Mouse (Mus musculus): ENCODE data around the gene 4930432M17Rik.

The 4930432M17Rik gene

DNA sequence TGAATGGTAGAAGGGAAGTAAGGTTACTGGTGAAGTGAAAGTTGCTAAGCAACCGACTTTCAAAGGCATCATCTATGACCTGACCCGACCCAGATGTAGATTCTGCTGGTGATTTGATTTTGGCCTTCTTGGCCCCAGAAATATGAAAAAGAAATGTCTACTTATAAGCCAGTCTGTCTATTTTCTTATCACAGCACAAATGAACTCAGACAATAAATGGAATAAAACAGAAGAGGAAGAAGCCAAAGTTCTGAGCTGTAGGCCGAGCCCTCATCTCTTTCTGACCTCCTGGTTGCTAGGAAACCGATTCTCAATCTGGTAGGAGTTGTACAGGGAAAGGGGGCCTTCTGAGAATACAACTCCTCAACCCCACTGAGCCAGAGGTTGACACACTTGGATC is at the start of gene 4930432M17Rik:
Gene 4930432M17Rik, plus strand, starts transcription at position 301 of the 400 bp plus-strand sequence.
- DNase-seq (ENCODE audit: low spot score in 2 of 2): no peak

DNA sequence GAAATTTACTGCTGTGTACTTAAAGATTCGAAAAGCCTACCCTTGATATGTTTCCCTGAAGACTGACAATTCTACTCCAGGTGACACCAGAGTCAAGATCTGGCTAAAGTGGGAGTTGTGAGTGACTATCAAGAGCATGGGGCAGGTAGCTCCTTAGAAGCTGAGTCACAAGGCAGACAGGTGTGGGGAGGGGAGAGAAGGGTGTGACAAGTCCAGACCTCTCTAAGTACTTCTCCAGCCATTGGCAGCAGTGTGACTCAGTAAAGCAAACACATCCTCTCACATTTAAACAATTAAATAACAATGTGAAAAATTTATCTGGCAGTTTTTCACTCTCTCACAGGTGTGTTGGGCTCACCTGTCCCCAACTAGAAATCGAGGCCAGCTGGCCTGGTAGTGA is 44.9 kb upstream of the 4930432M17Rik start:
- no peak for DNase-seq (ENCODE audit: low spot score in 2 of 2)

DNA sequence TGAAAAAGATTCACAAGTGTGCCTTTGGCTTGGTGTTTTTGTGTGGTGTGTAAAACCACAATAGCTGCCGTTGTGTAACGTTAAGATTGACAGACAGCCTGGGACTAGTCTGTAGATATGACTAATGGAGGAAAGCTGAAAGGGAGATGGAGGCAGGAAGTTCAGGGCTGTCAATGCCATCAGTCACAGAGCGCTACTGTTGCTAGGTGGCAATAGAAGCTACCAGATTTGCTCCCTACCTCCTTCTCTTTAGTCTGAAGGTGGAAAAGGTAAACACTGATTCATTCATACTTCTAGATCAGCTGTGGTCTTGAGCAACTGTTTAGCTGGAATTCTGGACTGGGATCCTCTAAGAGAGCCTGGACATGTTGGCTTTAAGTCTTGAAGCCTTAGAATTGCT is 44.3 kb upstream of the 4930432M17Rik start:
- no peak for DNase-seq (ENCODE audit: low spot score in 2 of 2)

GRCm38 (mm10) chr3:121628245-121628644 is 42.3 kb upstream of the 4930432M17Rik start:
- DNase-seq (ENCODE audit: low spot score in 2 of 2): no peak

GRCm38 (mm10) chr3:121630626-121631025 is 39.9 kb upstream of the 4930432M17Rik start:
- DNase-seq (ENCODE audit: low spot score in 2 of 2): no peak

DNA sequence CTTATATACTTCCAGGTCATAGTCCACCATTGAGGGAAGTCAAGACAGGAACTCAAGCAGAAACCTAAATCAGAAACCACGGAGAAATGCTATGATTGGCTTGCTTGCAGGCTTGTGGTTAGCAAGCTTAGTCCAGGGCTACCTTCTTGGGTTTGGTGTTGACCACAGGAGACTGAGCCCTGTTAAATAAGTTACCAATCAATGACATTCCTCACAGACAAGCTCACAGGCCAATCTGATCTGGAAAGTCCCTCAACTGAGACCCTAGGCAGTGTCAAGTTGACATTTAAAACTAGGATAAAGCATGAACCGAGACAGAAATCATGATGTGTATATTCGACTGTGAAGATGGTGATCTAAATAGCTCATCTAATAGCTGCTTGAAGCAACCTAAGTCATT is 35.6 kb upstream of the 4930432M17Rik start:
- no peak for DNase-seq (ENCODE audit: low spot score in 2 of 2)

GRCm38 (mm10) chr3:121635505-121635904 is 35.1 kb upstream of the 4930432M17Rik start:
- DNase-seq (ENCODE audit: low spot score in 2 of 2): no peak

GRCm38 (mm10) chr3:121636315-121636714 is 34.2 kb upstream of the 4930432M17Rik start:
- no peak for DNase-seq (ENCODE audit: low spot score in 2 of 2)

GRCm38 (mm10) chr3:121636748-121637147 is 33.8 kb upstream of the 4930432M17Rik start:
- no peak for DNase-seq (ENCODE audit: low spot score in 2 of 2)

DNA sequence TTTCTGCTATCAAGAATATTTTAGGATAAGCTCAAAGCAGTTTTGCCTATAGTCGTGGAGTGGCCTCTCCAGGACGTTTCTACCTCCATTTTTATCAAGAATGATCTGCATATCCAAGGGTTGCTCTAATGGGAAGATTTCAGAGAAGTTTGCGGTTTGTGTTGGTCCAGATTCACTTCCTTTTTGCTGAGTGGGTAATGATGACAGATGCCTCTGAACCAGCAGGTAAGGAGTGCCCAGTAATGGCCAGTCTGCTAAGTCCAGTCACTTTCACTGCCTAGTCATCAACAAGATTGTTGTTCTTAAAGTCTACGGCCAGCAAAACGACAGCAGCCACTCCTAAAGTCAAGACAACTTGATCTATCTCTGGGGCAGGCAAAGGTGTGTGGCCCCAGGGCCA is 32.8 kb upstream of the 4930432M17Rik start:
- DNase-seq (ENCODE audit: low spot score in 2 of 2): no peak

GRCm38 (mm10) chr3:121638241-121638640 is 32.3 kb upstream of the 4930432M17Rik start:
- no peak for DNase-seq (ENCODE audit: low spot score in 2 of 2)

DNA sequence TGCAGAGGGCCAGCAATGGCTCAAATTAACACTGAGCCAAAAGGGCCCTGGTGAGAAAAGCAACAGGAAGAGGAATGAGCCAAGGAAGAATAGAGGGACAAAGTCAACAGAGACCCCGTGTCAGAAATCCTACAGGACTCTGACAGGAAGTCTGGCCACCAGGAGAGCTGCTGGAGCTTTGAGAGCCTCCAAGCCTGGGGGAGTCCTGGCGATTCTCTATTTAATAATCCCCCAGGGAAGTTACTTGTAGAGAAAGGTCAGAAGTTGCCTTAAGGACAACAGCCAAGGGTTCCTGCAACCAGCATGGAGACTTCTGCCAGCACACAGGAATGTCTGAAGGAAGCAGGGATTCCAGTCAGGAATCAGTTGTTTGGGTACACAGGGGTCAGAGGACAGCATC is 30.0 kb upstream of the 4930432M17Rik start:
- DNase-seq (ENCODE audit: low spot score in 2 of 2): no peak

DNA sequence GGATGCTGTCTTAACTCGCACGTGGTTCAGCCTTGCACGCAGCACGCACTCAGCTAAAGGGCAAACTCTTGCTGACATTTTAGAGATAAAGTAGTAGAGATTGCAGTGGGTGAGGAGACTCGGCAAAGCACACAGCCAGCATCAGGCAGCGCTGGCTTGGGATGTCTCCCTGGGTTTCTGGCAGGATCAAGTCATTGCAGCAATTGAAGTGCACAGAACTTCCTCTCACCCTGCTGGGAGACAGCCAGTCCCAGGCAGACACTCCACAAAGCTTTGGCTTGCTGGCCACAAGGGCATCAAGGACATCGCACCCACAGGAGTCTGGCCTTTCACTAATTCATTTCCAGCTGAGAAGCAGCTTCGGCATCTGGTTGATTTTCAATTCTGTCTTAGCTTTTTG is 27.3 kb upstream of the 4930432M17Rik start:
- no peak for DNase-seq (ENCODE audit: low spot score in 2 of 2)

GRCm38 (mm10) chr3:121645447-121645846 is 25.1 kb upstream of the 4930432M17Rik start:
- DNase-seq (ENCODE audit: low spot score in 2 of 2): no peak

GRCm38 (mm10) chr3:121646364-121647048 is 24.1 kb upstream of the 4930432M17Rik start:
- DNase-seq (ENCODE audit: low spot score in 2 of 2): no peak

DNA sequence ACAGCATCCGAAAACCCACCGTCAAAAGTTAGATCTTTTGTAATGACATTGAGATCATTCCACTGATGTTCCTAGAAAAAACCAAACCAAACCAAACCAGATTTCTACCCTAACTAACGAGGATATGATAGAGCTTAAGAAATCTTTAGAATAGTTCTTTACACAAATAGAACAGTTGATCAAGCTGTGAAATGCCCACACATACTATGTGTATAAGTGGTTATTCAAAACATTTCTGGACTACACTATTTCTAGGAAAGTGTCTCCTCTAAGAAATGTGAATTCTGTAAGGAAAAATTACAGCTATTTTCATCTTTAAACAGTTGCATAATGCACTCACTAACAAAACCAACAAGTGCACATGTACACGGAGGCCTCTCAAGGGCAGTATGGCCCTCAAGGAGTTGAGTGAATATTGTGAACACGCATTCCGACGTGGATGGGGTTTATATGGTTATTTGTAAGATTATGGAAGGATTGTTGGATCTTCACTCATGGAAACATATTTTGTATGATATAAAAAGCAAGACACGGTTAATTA is 22.3 kb upstream of the 4930432M17Rik start:
- DNase-seq (ENCODE audit: low spot score in 2 of 2): no peak

DNA sequence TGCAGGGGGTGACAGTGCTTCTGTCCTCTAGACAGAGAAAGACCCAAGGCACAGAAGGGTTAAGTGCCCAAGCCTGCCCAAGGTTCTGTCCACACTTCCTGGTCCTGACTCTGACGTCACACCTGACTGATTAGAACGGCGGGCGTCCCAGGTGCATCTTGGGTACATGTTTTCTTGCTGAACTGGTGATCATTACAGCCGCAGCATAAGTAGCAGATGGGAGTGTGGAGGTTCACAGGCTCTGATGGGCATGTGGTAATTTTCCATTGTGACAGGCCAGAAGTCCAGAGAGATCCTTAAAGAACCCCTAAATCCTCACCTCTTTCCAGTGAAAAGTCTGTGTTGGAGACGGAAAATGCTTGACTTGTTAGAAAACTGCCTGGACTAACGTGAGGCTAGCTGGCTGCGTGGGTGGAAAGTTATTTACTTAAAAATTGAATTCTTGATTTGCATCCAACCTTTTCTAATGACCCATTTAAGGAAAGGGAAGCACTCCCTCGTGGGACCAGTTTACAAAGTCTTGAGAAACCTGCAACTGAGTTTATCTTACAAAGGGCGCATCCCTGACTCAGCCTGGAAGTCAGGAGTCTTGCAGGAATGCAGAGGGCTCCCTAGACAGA is 20.4 kb upstream of the 4930432M17Rik start:
- DNase-seq (ENCODE audit: low spot score in 2 of 2): no peak

- DNase-seq (ENCODE audit: low spot score in 2 of 2): no peak
Measured at GRCm38 (mm10) chr3:121651710-121652109, 18.9 kb upstream of the 4930432M17Rik start.

DNA sequence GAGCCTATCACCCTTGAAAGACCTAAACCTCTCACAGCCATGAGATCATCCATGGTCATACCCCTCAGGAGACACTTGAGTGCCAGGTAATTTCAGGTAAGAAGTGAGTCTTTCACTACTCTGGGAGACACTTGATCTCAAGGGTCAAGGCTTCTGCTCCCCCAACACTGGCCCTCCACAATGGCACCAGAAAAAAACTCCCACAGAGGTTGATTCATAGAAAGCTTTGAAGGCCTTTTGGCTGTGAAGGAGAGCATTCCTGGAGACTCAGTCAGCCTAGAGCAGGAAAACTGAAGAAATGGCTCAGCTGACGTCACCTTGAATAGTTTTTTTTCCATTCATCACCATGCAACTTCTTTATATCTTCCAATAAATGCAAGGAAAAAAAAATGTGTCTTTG is 18.4 kb upstream of the 4930432M17Rik start:
- no peak for DNase-seq (ENCODE audit: low spot score in 2 of 2)

DNA sequence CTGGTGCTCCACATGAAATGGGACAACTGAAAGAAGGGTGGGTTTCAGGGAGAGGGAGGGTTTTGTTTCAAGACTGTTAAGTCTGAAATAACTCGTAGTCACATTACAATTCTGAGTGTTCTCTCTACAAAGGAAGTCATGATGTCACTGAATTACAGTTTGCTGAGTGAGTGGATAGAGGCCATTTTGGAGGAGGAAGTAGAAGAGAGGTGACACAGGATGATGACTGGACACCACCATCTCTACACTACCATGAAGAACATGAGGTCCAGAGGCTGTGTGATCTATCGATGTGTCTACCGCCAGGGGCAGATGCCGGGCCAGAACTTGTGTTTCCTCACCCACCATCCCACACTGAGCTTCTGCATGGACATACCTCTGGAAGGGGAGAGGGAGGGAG is 13.6 kb upstream of the 4930432M17Rik start:
- DNase-seq (ENCODE audit: low spot score in 2 of 2): no peak

DNA sequence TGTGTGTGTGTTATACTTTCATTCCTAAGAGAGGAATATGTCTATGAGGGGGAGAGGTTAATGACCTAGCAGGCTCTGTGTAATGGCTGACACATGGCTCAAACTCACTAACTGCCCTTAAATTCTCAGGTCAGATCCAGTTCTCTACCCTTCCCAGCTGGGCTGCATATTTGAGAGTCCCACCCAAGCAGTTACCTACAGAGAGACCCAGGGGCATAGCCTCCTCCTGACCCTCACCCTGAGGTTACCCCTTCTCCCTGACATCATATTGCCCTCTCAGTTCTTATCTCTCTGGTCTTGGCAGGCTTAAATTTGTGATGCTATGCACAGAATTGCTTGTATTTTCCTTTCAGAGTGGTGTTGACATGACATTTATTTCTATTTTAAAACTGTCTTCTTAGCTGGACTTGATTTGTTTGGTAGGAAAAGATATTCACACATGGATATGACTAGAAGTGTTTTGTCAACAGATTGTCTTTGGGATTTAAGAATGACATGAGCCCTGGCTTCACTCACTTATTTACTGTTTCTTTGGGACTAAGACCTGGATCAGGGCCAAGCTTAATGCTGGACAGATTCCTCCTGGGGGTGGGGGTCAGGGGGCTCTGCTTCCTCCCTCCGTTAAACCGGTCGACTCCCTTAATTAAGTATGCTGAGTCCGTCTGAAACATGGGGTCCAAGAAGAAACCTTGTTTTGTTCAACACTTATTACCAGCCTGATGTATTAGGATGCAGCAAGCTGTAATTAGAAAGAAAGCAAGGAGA is 7.7 kb upstream of the 4930432M17Rik start:
- DNase-seq (ENCODE audit: low spot score in 2 of 2): no peak

- DNase-seq (ENCODE audit: low spot score in 2 of 2): no peak
Measured at GRCm38 (mm10) chr3:121663470-121663847, 7.1 kb upstream of the 4930432M17Rik start.
